Mouse (Mus musculus): ENCODE results near the gene Usp50. TPM values are rescaled to one million over a fixed set of nuclear protein-coding genes. Genes with fewer than 3 reads are reported as not detected.

Usp50 gene
- 2.1 and 2.3 TPM in 2 replicates for polyA plus RNA-seq (2015; fragmentation: Nextera tagmentation; extraction: Ambion mirVana)

DNA sequence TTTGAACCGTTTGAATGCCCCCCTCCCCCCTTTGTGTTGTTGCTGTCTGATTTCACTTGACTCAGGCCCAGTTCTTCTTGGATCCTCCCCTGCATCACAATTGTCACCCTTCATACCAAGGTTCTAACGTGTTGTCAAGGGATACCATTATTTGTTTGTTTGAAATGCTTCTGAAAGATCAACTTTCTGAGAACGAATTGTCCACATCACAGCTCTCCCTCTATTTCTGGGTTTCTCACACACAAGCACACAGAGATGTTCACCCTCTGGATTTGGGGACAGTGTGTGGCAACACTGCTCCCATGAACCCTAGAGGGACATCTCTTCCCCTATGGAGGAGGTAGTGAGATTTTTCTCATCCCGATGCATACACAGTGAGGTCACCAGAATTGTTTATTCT is at the start of gene Usp50:
Usp50 (minus strand) TSS at position 101 of the 400 bp plus-strand sequence.
- H3K4me1 ChIP-seq: no peaks in the 10 kb centered on the region
- no peak within 1 kb of the TSS for H3K4me2 ChIP-seq
- WGBS: 60% methylated on average over 4 of the region's 4 CpGs
- H3K27ac ChIP-seq: no peak within 1 kb of the TSS
- H3K9me3 ChIP-seq: no peaks in the 10 kb centered on the region
- no peak within 1 kb of the TSS for H3K9ac ChIP-seq
- H3K4me3 ChIP-seq: no peak within 1 kb of the TSS
- ATAC-seq (replicated peaks): no peak
- H3K27me3 ChIP-seq (replicated peaks): no peaks in the 10 kb centered on the region
- no peaks in the 10 kb centered on the region for H3K36me3 ChIP-seq (replicated peaks)

DNA sequence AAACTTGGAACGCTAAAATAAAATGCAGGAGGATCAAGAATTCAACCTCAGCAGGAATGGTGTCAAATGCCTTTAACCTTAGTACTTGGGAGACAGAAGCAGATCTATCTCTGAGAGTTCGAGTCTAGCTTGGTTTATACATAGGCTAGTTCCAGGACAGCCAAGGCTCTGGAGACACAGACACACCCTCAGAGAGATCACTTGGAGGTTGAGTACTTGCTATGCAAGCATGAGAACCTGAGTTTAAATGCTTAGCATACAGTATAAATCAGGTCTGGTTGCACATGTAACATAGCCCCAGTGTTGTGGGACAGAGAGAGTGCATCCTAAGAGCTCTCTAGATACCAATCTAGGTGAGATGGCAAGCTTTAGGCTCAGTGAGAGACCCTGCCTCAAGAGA is 34.1 kb upstream of the Usp50 start:
- no peak for ATAC-seq (replicated peaks)
- no peaks in the 10 kb centered on the region for H3K27me3 ChIP-seq (replicated peaks)
- no peak overlapping the region for H3K9ac ChIP-seq
- no peaks in the 10 kb centered on the region for H3K9me3 ChIP-seq
- H3K4me1 ChIP-seq: no peaks in the 10 kb centered on the region
- no peak overlapping the region for H3K4me2 ChIP-seq
- WGBS: 91% methylated on average over 2 of the region's 2 CpGs
- no peak overlapping the region for H3K4me3 ChIP-seq
- peaks cover 14% of the 10 kb centered on the region; the same call in 1 of the 2 replicates for H3K36me3 ChIP-seq (replicated peaks)
- no peak overlapping the region for H3K27ac ChIP-seq

DNA sequence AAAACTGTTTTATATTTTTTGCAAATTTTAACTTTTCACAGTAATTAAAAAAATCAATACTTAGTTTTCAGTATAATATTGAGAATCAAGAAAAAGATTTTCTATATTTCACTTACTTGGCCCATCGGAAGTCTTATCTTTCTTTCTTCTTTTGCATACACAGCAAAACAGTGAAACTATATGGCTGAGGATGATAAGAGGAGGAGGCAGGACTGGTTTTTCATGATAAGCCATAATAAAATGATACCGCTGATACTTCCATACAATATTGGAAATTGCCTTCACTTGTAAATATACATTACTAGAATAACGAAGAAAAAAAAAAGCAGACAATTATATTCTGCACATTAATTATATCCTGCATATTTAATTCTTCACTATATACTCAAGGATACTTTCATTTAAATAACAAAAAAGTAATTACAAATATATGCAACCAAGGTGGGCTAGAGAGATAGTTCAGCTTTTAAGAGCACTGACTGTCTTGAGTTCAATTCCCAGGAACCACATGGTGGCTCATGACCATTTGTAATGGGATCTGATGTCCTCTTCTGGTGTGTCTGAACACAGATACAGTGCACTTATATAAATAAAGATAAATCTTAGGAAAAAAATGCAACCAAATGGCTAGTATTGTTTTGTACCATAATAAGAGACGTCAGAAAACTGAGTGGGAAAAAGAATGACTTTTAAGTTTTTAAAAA is 33.5 kb upstream of the Usp50 start:
- no peak overlapping the region for H3K9ac ChIP-seq
- H3K36me3 ChIP-seq (replicated peaks): peaks cover 15% of the 10 kb centered on the region
- no peak overlapping the region for H3K4me3 ChIP-seq
- no peak overlapping the region for H3K27ac ChIP-seq
- H3K4me1 ChIP-seq: no peaks in the 10 kb centered on the region
- H3K27me3 ChIP-seq (replicated peaks): no peaks in the 10 kb centered on the region
- no peak overlapping the region for H3K4me2 ChIP-seq
- 91% methylated on average over 4 of the region's 4 CpGs for WGBS
- no peak for ATAC-seq (replicated peaks)
- H3K9me3 ChIP-seq: no peaks in the 10 kb centered on the region

DNA sequence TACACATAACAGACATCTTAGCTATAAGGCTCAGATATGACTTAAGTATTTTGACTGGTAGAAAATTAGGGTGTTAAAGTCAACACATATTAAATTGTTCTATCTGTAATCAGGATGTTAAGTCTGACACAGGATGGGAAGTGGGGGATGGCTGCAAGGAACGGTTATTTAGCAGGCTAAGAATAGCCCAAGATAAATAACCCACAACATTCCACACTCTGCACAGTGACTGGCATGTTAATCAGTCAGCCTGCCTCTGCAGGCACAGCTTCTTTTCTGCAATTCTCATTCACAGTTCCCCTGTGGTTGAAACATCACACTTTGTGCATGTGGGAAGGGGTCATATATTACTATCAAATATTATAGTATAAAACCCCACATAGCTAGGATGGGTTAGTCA is 32.6 kb upstream of the Usp50 start:
- Histone ChIP-seq H3K27me3 (replicated peaks) (no peaks in the 10 kb centered on the region), H3K27ac (no peak overlapping the region), H3K9me3 (no peaks in the 10 kb centered on the region), H3K9ac (no peak overlapping the region), H3K4me1 (no peaks in the 10 kb centered on the region), H3K4me3 (no peak overlapping the region), H3K36me3 (replicated peaks) (peaks cover 24% of the 10 kb centered on the region), H3K4me2 (no peak overlapping the region)
- 49% methylated on average over 1 of the region's 1 CpGs for WGBS
- no peak for ATAC-seq (replicated peaks)

DNA sequence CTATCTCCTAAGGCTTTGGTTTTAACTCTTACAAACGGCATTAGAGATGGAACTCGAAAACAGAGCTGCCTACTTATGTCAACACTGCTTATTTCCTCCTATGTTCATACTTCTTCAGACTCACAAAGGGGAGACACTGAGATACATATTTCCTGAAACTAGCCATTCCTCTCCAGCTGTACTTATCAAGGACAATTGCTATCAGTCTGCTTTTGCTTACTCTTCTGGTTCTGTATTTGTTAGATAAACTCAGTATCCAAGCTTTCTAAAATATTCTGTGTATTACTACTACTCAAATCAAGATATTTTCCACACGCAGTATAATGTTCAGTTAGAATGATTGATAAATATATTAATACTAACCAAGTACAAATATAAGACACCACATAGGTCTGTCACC is 18.7 kb upstream of the Usp50 start:
- no peak for ATAC-seq (replicated peaks)
- H3K27ac ChIP-seq: no peak overlapping the region
- H3K27me3 ChIP-seq (replicated peaks): no peaks in the 10 kb centered on the region
- no peak overlapping the region for H3K4me2 ChIP-seq
- no peaks in the 10 kb centered on the region for H3K4me1 ChIP-seq
- WGBS: 94% methylated on average over 3 of the region's 3 CpGs
- no peak overlapping the region for H3K9ac ChIP-seq
- H3K9me3 ChIP-seq: no peaks in the 10 kb centered on the region
- no peak overlapping the region for H3K4me3 ChIP-seq
- peaks cover 28% of the 10 kb centered on the region for H3K36me3 ChIP-seq (replicated peaks)

DNA sequence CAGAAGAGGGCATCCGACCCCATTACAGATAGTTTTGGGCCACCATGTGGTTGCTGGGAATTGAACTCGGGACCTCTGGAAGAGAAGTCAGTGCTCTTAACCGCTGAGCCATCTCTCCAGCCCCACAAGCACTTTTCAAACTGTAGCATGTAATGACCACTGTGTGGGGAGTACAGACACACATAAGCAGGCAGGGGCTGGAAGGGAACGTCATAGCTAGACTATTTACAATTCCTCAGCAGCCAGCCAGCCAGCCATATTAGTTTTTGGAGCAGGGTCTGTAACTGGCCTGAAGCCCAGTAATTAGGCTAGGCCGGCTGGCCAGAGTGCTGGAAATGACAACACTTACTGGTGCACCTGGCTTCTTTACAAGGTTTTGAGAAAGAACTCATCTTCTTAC is 15.2 kb upstream of the Usp50 start:
- H3K27me3 ChIP-seq (replicated peaks): no peaks in the 10 kb centered on the region
- H3K27ac ChIP-seq: no peak overlapping the region
- H3K4me3 ChIP-seq: no peak overlapping the region
- no peak overlapping the region for H3K4me2 ChIP-seq
- no peak overlapping the region for H3K9ac ChIP-seq
- H3K9me3 ChIP-seq: no peaks in the 10 kb centered on the region
- H3K4me1 ChIP-seq: no peaks in the 10 kb centered on the region
- no peak for ATAC-seq (replicated peaks)
- WGBS: 88% methylated on average over 5 of the region's 5 CpGs
- peaks cover 27% of the 10 kb centered on the region for H3K36me3 ChIP-seq (replicated peaks)

DNA sequence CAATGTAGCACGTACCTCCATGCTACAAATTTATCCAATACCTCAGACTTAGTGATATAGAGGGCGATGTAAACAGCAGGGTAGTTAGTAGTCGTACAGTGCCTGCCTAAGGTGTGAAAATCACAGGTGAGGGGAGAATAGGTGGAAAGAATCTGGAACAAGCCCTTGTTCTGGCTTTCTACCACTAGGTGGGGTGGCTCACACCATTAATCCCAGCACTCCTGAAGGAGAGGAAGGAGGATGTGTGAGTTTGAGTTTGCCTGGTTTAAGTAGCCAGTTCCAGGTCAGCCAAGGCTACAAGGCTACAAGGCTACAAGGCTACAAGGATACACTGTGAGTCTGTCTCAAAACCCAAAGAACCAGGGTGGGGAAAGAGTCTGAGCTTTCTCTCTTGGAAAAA is 12.4 kb upstream of the Usp50 start:
- H3K9me3 ChIP-seq: no peaks in the 10 kb centered on the region

DNA sequence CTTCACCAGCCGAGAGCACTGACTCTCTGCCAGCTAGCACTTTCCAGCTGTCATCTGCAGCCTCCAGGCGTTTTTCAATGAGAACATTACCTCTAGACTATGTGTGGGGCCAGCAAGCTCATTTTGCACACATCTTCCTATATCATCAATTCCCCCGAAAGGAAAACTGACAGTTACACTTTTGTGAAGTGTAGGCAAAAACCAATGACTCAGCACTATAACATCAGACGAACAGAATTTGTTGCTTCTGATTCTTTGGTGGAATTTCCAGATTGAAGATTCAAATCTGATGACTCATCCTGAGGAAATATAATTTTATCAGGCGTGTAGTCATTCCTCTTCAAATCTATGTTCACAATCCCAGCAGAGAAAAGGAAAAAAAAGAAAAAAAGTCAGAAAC is 9.3 kb upstream of the Usp50 start:
- H3K4me3 ChIP-seq: no peak overlapping the region
- no peak overlapping the region for H3K27ac ChIP-seq
- WGBS: 87% methylated on average over 5 of the region's 5 CpGs
- H3K36me3 ChIP-seq (replicated peaks): peaks cover 27% of the 10 kb centered on the region
- no peaks in the 10 kb centered on the region for H3K9me3 ChIP-seq
- H3K4me1 ChIP-seq: no peaks in the 10 kb centered on the region
- H3K4me2 ChIP-seq: no peak overlapping the region
- H3K9ac ChIP-seq: no peak overlapping the region
- H3K27me3 ChIP-seq (replicated peaks): no peaks in the 10 kb centered on the region
- no peak for ATAC-seq (replicated peaks)

More for the DNA sequence above, 12.4 kb upstream of the Usp50 start:
- Histone ChIP-seq H3K4me1 (no peaks in the 10 kb centered on the region), H3K36me3 (replicated peaks) (peaks cover 40% of the 10 kb centered on the region), H3K4me3 (no peak overlapping the region), H3K9ac (no peak overlapping the region), H3K27ac (no peak overlapping the region), H3K27me3 (replicated peaks) (no peaks in the 10 kb centered on the region), H3K4me2 (no peak overlapping the region)
- ATAC-seq (replicated peaks): no peak
- WGBS: 94% methylated on average over 3 of the region's 3 CpGs

DNA sequence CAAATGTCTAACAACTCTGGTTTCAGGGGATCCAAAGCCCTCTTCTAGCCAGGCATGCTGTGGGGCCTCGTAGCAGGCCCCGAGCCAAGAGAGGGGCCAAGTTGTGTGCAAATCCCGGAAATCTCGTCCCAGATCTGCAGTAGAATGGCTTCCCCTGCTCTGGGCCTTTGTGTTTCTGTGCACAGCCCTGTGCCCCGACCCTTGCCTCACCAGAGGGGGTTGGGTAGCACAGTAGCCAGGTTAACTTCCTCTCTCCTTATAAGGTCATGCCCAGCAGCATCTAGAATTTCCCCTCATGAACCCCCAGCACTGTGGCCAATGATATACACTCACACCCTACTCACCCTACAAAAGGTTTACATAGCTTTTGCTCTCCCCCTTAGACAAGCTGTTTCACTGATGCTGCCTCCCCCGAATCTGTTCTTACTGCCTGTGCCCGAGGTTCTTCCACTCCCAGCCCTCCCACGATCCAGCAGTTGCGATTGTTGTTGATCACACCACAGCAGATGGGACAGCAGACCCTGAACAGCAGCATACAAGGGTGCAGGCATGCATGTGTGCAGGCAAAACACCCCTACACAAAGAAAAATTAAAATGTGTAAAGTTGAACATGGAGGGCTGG is 4.6 kb upstream of the Usp50 start:
- H3K27ac ChIP-seq: no peak overlapping the region
- no peaks in the 10 kb centered on the region for H3K27me3 ChIP-seq (replicated peaks)
- WGBS: 53% methylated on average over 9 of the region's 9 CpGs
- peaks cover 13% of the 10 kb centered on the region for H3K36me3 ChIP-seq (replicated peaks)
- no peak for ATAC-seq (replicated peaks)
- no peak overlapping the region for H3K4me2 ChIP-seq
- no peaks in the 10 kb centered on the region for H3K4me1 ChIP-seq
- H3K9me3 ChIP-seq: no peaks in the 10 kb centered on the region
- H3K4me3 ChIP-seq: no peak overlapping the region
- no peak overlapping the region for H3K9ac ChIP-seq

DNA sequence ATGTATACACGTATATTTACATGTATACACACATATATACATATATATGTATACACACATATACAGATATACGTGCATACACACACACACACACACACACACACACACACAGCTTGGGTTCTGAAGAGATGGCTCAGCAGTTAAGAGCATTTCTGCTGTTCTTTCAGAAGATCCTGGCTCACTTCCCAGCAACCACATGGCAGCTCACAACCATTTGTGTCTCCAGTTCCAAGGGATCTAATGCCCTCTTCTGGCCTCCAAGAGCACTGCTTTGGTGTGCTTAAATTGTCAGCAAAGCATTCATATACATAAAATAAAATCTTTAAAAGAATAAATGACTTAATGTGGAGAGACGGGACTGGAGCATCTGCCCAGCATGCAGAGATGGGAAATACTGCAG is 837 bp downstream of the Usp50 start:
- no peaks in the 10 kb centered on the region for H3K9me3 ChIP-seq
- ATAC-seq (replicated peaks): no peak
- no peaks in the 10 kb centered on the region for H3K27me3 ChIP-seq (replicated peaks)
- H3K4me2 ChIP-seq: no peak overlapping the region
- no peaks in the 10 kb centered on the region for H3K4me1 ChIP-seq
- no peak overlapping the region for H3K4me3 ChIP-seq
- H3K9ac ChIP-seq: no peak overlapping the region
- H3K36me3 ChIP-seq (replicated peaks): no peaks in the 10 kb centered on the region
- WGBS: 83% methylated on average over 3 of the region's 3 CpGs
- H3K27ac ChIP-seq: no peak overlapping the region

DNA sequence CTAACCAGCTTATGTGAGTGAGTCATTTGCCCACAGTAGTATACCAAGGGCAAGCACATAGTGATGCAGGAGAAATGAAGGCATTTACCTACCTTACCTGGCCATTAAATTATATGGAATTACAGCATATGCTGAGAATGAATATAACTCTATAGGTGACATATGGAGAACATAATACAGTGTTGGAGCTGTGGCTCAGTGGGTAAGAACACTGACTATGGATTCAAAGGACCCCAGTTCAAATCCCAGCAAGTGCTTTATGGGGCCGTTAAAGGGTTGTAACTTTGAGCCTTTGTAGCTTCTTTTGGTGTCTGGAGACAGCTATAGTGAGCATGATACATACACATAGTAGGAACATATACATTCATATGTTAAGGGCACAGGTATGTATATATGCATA is 1.8 kb downstream of the Usp50 start:
- no peaks in the 10 kb centered on the region for H3K9me3 ChIP-seq
- no peak overlapping the region for H3K9ac ChIP-seq
- H3K4me1 ChIP-seq: no peaks in the 10 kb centered on the region
- H3K36me3 ChIP-seq (replicated peaks): no peaks in the 10 kb centered on the region
- no peak overlapping the region for H3K27ac ChIP-seq
- no peak overlapping the region for H3K4me2 ChIP-seq
- H3K4me3 ChIP-seq: no peak overlapping the region
- ATAC-seq (replicated peaks): no peak
- WGBS: 96% methylated on average over 1 of the region's 1 CpGs
- H3K27me3 ChIP-seq (replicated peaks): no peaks in the 10 kb centered on the region

DNA sequence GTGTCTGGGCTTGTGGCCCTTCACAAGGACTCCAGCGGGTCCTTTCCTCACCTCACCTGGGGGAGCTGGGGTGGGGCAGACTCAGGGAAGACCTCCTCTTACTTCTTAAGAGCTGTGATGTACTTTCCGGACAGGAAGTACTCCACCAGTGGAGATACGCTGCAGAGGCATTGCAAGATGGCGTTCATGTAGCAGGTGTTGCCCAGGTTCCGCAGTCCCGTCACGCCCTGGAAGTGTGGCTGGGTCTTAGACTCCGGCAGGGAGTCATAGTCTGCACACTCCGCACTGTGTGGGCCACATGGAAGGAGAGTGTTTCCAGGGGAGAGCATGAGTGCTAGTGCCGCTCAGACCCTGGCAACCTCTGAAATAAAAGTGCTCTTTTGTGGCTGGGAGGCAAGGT is 3.0 kb downstream of the Usp50 start:
- WGBS: 91% methylated on average over 10 of the region's 10 CpGs
- no peak for ATAC-seq (replicated peaks)
- no peaks in the 10 kb centered on the region for H3K27me3 ChIP-seq (replicated peaks)

DNA sequence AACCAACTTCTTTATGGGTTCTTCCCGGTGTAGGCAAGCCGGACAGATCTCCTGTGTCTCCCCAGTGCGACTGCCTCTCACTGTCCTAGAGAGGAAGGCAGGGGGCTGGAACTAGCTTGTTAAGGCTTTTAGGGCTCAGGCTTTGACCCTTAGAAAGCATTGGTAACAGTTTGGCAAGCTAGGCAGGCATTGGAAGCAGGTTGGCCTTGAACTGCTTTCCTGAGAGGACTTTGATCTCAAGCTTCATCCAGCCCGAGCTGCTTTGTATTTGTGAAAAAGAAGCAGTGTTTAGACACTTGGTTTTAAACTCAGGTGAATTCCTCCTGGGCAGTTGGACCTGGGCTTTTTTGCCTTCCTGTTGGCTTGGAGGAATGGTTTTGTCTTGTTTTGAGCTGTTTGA is 4.5 kb downstream of the Usp50 start:
- ATAC-seq (replicated peaks): no peak
- no peak overlapping the region for H3K4me3 ChIP-seq
- H3K4me2 ChIP-seq: no peak overlapping the region
- H3K4me1 ChIP-seq: no peaks in the 10 kb centered on the region
- 87% methylated on average over 4 of the region's 4 CpGs for WGBS
- H3K27ac ChIP-seq: no peak overlapping the region
- H3K36me3 ChIP-seq (replicated peaks): no peaks in the 10 kb centered on the region
- no peaks in the 10 kb centered on the region for H3K27me3 ChIP-seq (replicated peaks)
- H3K9ac ChIP-seq: no peak overlapping the region
- H3K9me3 ChIP-seq: no peaks in the 10 kb centered on the region

More for the DNA sequence above, 3.0 kb downstream of the Usp50 start:
- no peak overlapping the region for H3K4me2 ChIP-seq
- H3K4me1 ChIP-seq: no peaks in the 10 kb centered on the region
- H3K27ac ChIP-seq: no peak overlapping the region
- no peaks in the 10 kb centered on the region for H3K9me3 ChIP-seq
- H3K36me3 ChIP-seq (replicated peaks): no peaks in the 10 kb centered on the region
- no peak overlapping the region for H3K4me3 ChIP-seq
- no peak overlapping the region for H3K9ac ChIP-seq

Data from midbrain, embryonic 15.5 days (tissue).